Mouse (Mus musculus): ENCODE results near the gene Bahcc1. TPM values are rescaled to one million over a fixed set of nuclear protein-coding genes. Genes with fewer than 3 reads are reported as not detected.

The Bahcc1 gene
- 6.7 and 8.8 TPM in 2 replicates for polyA plus RNA-seq (2014; fragmentation: Nextera tagmentation; extraction: Ambion mirVana)

DNA sequence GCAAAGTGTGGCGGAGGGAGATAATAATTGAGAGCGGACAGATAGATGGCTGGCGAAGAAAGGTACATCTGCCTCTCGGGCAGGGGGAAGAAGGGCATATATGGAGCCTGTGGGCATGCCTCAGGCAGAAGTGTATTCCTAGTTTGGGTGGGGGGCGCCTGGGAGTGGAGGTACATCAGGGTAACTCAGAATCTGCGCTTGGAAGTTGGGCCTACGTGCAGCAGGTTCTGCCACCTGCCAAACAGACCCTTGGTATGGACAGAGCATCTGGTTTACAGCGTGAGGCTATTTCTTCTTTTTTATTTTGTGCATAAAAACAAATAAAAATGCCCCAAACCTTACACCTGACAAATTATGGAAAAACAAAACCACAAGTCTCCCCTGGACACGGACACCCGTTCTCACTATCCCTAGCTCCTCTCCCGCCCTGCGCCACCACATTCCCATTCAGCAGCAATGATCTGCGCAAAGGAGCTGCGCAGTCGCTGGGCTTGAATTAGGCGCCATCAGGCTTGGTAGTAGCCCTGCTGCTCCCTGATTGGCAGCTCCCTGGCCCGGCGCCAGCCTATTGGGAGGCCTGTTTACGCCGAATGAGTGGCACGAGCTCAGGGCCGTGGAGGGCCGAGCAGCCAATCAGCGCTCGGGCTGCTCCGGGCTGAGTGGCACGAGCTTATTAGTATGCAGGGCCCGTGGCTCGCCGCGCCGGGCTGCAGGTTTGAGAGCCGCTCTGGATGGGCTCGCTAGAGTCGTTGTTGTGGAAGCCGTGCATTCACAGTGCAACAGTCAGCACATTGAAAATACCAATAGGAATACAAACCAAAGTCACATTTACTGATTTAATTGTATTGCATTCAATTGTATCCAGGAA is at the start of gene Bahcc1:
Gene Bahcc1, plus strand, starts transcription at position 718 of the 868 bp plus-strand sequence.
- peaks cover 51% of the 10 kb centered on the region for H3K4me1 ChIP-seq (replicated peaks; ENCODE audit: control insufficient read depth, insufficient read depth, low read length)
- H3K27ac ChIP-seq (ENCODE audit: low read depth, low read length), result peak within 1 kb of the TSS; percentile 91
- peak; percentile 98 for DNase-seq (ENCODE audit: low spot score)
- peak within 1 kb of the TSS; percentile 99 for H3K4me2 ChIP-seq
- peak; percentile 93 for ATAC-seq (replicated peaks; ENCODE audit: low FRiP score)
- peak within 1 kb of the TSS; percentile 87 for H3K4me3 ChIP-seq (ENCODE audit: low read depth, low read length)
- peak within 1 kb of the TSS; percentile 84 for H3K9ac ChIP-seq (ENCODE audit: low read depth, low read length)
- H3K27me3 ChIP-seq (replicated peaks; ENCODE audit: control insufficient read depth, insufficient read depth, low read length), result peaks cover 33% of the 10 kb centered on the region
- no peaks in the 10 kb centered on the region for H3K9me3 ChIP-seq (ENCODE audit: control insufficient read depth, low read length)
- peaks cover 2% of the 10 kb centered on the region; the same call in 1 of the 2 replicates for H3K36me3 ChIP-seq (ENCODE audit: control insufficient read depth, insufficient read depth, low read length)
- WGBS, result 1% methylated on average over 36 of the region's 36 CpGs

DNA sequence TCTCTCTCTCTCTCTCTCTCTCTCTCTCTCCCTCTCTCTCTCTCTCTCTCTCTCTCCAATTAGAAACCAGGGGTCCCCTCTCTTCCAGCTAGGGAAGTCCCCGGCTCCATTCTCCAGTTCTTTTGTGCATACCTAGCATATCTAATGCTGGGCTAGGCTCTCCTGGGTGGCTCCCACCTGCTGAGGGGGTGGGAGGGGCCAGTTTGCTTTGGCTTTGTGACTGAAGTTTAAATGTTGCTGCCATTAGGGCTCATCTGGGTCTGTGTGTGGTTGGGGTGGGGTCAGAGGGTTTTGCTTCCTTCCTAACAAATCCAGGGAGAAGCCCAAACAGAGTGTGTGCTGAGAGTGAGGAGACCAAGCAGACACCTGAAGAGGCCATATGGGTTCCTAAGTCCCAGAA is 49.6 kb upstream of the Bahcc1 start:
- no peak overlapping the region for H3K4me3 ChIP-seq (ENCODE audit: low read depth, low read length)
- no peak for DNase-seq (ENCODE audit: low spot score)
- 67% methylated on average over 1 of the region's 1 CpGs for WGBS
- peaks cover 35% of the 10 kb centered on the region for H3K4me1 ChIP-seq (replicated peaks; ENCODE audit: control insufficient read depth, insufficient read depth, low read length)
- ATAC-seq (replicated peaks; ENCODE audit: low FRiP score), result no peak
- H3K27me3 ChIP-seq (replicated peaks; ENCODE audit: control insufficient read depth, insufficient read depth, low read length), result peaks cover 54% of the 10 kb centered on the region
- no peak overlapping the region; the same call in 1 of the 2 replicates for H3K27ac ChIP-seq (ENCODE audit: low read depth, low read length)
- no peak overlapping the region for H3K9ac ChIP-seq (ENCODE audit: low read depth, low read length)
- H3K9me3 ChIP-seq (ENCODE audit: control insufficient read depth, low read length), result no peaks in the 10 kb centered on the region
- no peaks in the 10 kb centered on the region for H3K36me3 ChIP-seq (ENCODE audit: control insufficient read depth, insufficient read depth, low read length)
- H3K4me2 ChIP-seq, result no peak overlapping the region

DNA sequence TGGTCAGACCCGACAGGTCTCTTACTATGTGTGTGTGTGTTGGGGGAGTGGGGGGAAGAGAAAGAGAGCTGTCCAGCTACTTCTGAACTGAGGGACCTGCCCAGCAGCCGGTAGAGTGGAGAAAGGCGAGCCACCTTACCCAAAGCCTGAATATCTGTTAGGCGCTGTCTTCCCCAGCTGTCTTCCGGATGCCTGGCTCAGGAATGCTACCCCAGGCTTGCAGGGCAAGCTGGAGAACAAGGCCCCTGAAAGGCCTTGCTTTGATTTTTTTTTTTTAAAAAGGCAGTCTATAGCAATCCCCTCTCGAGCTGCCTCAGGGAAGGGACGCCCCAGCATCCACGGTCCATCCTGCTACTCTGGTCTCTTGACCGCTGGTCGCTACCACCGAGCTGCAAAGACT is 49.0 kb upstream of the Bahcc1 start:
- Histone ChIP-seq H3K27me3 (replicated peaks; ENCODE audit: control insufficient read depth, insufficient read depth, low read length) (peaks cover 58% of the 10 kb centered on the region), H3K9me3 (ENCODE audit: control insufficient read depth, low read length) (no peaks in the 10 kb centered on the region), H3K4me1 (replicated peaks; ENCODE audit: control insufficient read depth, insufficient read depth, low read length) (peaks cover 35% of the 10 kb centered on the region), H3K4me3 (ENCODE audit: low read depth, low read length) (no peak overlapping the region), H3K4me2 (no peak overlapping the region), H3K27ac (ENCODE audit: low read depth, low read length) (peak overlapping the region; percentile 95), H3K9ac (ENCODE audit: low read depth, low read length) (no peak overlapping the region), H3K36me3 (ENCODE audit: control insufficient read depth, insufficient read depth, low read length) (no peaks in the 10 kb centered on the region)
- WGBS, result 46% methylated on average over 11 of the region's 11 CpGs
- ATAC-seq (replicated peaks; ENCODE audit: low FRiP score), result no peak
- DNase-seq (ENCODE audit: low spot score), result no peak

DNA sequence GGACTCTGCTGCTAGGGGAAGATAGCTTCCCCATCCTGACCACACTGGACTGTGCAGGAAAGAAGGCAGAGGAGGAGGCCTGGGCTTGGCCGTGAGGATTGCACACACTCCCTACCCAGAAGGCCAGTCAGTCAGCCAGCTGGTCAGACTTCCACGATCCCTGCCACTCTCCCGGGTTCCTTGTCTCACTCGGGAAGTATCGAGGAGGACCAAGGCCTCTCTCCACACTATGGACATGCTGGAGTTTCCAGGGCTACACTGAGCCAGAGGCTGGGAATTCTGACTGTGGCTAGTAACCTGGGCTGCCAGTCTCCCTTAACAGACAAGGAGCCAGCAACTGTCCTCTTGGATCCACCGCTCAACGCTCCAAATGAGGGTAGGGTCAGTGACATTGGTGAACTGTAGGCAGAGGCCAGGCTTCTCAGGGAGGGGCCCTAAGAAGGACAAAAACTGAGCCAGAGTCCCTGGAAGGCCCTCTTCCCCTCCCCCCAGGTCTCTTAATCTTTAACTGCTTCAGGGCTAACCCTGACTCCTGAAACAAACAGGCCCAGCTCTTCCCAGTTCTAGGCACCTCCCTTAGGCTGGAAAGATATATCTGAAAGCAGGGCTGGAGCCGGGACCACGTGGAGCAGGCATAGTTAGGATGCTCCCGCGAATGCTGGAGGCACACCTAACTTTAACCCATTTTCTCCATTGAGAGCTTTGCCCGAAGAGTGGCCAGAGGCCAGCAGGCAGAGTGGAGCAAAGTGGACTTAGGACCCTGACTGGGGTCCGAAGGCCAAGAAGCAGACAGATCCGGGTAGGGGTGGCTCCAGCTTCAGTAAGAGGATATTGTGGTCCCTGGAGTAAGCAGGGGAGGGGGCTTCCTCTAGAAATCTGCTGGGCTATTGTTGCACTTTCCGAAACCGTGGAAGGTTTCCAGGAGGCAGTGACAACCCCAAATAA is 48.1 kb upstream of the Bahcc1 start:
- peak overlapping the region; percentile 75 for H3K9ac ChIP-seq (ENCODE audit: low read depth, low read length)
- 13% methylated on average over 16 of the region's 16 CpGs for WGBS
- H3K9me3 ChIP-seq (ENCODE audit: control insufficient read depth, low read length), result no peaks in the 10 kb centered on the region
- no peak for DNase-seq (ENCODE audit: low spot score)
- peak overlapping the region; percentile 72 for H3K4me3 ChIP-seq (ENCODE audit: low read depth, low read length)
- H3K4me2 ChIP-seq, result peak overlapping the region; percentile 82
- peak overlapping the region; percentile 95 for H3K27ac ChIP-seq (ENCODE audit: low read depth, low read length)
- ATAC-seq (replicated peaks; ENCODE audit: low FRiP score), result peak; percentile 26; the same call in 1 of the 2 replicates
- H3K36me3 ChIP-seq (ENCODE audit: control insufficient read depth, insufficient read depth, low read length), result no peaks in the 10 kb centered on the region
- H3K27me3 ChIP-seq (replicated peaks; ENCODE audit: control insufficient read depth, insufficient read depth, low read length), result peaks cover 67% of the 10 kb centered on the region
- peaks cover 35% of the 10 kb centered on the region for H3K4me1 ChIP-seq (replicated peaks; ENCODE audit: control insufficient read depth, insufficient read depth, low read length)

DNA sequence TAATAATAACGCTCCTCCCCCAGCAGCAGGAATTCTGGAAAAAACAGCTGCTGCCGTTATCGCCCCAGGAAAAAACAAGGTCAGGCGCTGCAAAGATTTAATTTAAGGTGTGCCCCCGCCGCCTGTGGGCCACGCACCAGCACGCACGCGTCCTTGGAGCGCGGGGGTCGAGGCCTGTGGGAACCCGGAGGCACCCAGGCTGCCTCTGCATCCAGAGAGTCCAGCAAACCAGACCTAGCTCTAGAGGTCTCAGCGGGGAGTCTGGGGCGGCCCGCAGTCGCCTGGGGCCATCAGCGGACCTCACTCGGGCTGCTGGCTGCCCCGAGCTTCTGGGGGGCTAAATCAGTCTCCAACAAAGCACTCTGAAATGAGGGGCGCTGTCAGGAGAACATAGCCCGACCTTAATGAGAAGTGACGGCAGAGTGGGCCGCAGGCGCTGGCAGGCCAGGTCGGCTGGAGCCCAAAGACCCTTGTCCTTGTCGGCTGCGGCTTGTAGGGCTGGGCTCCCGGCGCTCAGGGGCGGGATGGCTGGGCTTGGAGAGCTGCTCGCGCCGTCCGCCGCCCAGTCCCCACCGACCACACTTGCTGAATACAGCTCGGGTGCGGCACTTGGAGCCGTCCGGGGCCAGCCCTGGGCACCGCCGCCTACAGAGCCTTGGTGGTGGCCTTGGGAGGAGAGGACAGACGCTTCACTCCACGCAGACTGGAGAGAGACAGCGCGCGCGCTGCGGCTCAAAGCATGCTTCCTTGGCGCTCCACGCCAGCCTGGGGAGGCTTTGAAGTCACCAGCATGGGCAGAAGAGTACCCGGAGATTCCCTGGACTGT is 47.2 kb upstream of the Bahcc1 start:
- H3K36me3 ChIP-seq (ENCODE audit: control insufficient read depth, insufficient read depth, low read length), result no peaks in the 10 kb centered on the region
- H3K9me3 ChIP-seq (ENCODE audit: control insufficient read depth, low read length), result no peaks in the 10 kb centered on the region
- peak overlapping the region; percentile 82 for H3K4me2 ChIP-seq
- peak overlapping the region; percentile 75 for H3K9ac ChIP-seq (ENCODE audit: low read depth, low read length)
- peaks cover 68% of the 10 kb centered on the region for H3K27me3 ChIP-seq (replicated peaks; ENCODE audit: control insufficient read depth, insufficient read depth, low read length)
- peak overlapping the region; percentile 95 for H3K27ac ChIP-seq (ENCODE audit: low read depth, low read length)
- peaks cover 39% of the 10 kb centered on the region for H3K4me1 ChIP-seq (replicated peaks; ENCODE audit: control insufficient read depth, insufficient read depth, low read length)
- WGBS, result 4% methylated on average over 54 of the region's 54 CpGs
- peak overlapping the region; percentile 72 for H3K4me3 ChIP-seq (ENCODE audit: low read depth, low read length)
- no peak for ATAC-seq (replicated peaks; ENCODE audit: low FRiP score)
- no peak for DNase-seq (ENCODE audit: low spot score)

DNA sequence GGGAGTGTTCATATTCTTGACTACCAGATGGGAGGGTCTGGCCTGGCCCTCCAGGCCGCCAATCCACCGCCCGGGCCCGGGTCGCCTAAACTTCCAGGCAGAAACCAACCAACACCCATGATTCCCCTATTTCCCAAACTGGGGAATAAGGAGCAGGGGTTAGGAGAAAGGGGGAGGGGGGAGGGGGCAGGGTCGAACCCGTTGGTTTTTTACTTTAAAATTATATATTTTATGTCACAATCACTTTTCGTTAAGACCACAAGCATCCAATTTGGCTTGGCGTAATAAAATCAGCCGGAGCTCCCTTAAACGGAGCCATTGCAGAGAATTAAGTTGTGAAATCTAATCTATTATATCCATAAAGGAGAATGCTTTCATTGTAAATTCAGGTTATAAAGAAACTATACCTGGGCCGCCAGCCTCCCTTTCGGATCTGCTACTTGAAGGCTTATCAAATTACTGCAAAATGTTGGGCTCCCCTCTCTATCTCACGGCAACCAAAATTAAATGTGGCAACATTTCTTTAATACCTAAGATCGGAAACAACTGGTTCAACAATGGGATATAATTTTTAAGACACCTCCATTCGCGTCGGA is 46.5 kb upstream of the Bahcc1 start:
- no peaks in the 10 kb centered on the region for H3K9me3 ChIP-seq (ENCODE audit: control insufficient read depth, low read length)
- peaks cover 67% of the 10 kb centered on the region for H3K27me3 ChIP-seq (replicated peaks; ENCODE audit: control insufficient read depth, insufficient read depth, low read length)
- ATAC-seq (replicated peaks; ENCODE audit: low FRiP score), result no peak
- peaks cover 44% of the 10 kb centered on the region for H3K4me1 ChIP-seq (replicated peaks; ENCODE audit: control insufficient read depth, insufficient read depth, low read length)
- peak overlapping the region; percentile 75 for H3K9ac ChIP-seq (ENCODE audit: low read depth, low read length)
- peak overlapping the region; percentile 82 for H3K4me2 ChIP-seq
- peak overlapping the region; percentile 95 for H3K27ac ChIP-seq (ENCODE audit: low read depth, low read length)
- peak overlapping the region; percentile 72 for H3K4me3 ChIP-seq (ENCODE audit: low read depth, low read length)
- WGBS, result 15% methylated on average over 18 of the region's 18 CpGs
- H3K36me3 ChIP-seq (ENCODE audit: control insufficient read depth, insufficient read depth, low read length), result no peaks in the 10 kb centered on the region
- no peak for DNase-seq (ENCODE audit: low spot score)

DNA sequence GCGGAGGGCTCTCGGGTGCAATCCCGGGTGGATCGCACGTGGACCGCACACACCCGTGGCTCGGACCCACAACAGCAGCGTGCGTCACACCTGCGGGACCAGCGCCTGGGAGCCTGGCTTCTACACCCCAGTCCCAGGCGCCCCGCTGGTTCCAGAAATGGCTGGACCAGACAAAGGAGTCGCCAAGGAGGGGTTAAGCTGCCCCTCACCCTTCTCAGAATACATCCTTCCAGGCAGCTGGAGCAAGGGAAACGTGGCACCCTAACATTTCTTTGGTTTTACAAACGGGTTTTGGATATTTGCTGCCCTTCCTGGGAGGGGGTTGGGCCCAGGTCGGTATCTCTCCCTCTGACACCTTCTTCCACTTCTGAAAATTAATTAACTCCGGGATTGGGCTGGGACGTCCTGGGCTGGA is 45.9 kb upstream of the Bahcc1 start:
- Histone ChIP-seq H3K9ac (ENCODE audit: low read depth, low read length) (peak overlapping the region; percentile 75), H3K9me3 (ENCODE audit: control insufficient read depth, low read length) (no peaks in the 10 kb centered on the region), H3K4me2 (peak overlapping the region; percentile 82), H3K27me3 (replicated peaks; ENCODE audit: control insufficient read depth, insufficient read depth, low read length) (peaks cover 65% of the 10 kb centered on the region), H3K36me3 (ENCODE audit: control insufficient read depth, insufficient read depth, low read length) (no peaks in the 10 kb centered on the region), H3K4me3 (ENCODE audit: low read depth, low read length) (peak overlapping the region; percentile 72), H3K4me1 (replicated peaks; ENCODE audit: control insufficient read depth, insufficient read depth, low read length) (peaks cover 44% of the 10 kb centered on the region), H3K27ac (ENCODE audit: low read depth, low read length) (peak overlapping the region; percentile 70)
- DNase-seq (ENCODE audit: low spot score), result peak; percentile 67
- no peak for ATAC-seq (replicated peaks; ENCODE audit: low FRiP score)
- 6% methylated on average over 20 of the region's 20 CpGs for WGBS

Data from liver, embryonic 11.5 days (tissue).